Mouse (Mus musculus) bone marrow, adult 2 months (tissue): ENCODE data around the gene Nt5c1b.

ENCODE experiments used
- CTCF ChIP-seq: fragments of 200-500 bp; IDR thresholded peaks from 2 replicates; pipeline ENCODE4 v1.5.1; 2011; ENCODE audit warnings: low read length, control low read depth; ENCODE audit not compliant: control insufficient read depth, insufficient read depth
- POLR2A ChIP-seq: fragments of 200-500 bp; IDR thresholded peaks from 2 replicates; pipeline ENCODE4 v1.6.1; 2011; ENCODE audit warnings: low read depth, mild to moderate bottlenecking, control low read depth, low read length, borderline replicate concordance; ENCODE audit not compliant: control insufficient read depth

DNA sequence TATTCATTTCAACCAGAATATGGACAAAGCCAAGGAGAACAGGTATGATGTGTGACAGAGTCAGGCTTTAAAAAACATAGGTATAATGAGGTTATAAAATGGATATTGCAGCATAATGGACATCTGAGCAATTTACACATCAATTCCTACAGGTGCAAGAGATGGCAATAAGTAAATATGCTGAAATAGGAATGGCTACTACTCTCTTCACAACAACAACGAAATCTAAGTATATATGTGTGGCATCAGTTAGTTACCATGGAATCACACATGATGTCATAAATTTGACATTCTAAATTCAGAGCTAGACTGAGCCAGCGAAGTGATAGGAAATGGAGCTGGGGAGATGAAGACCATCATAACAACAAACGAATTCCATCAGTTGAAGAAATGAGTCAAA lies at the start of gene Nt5c1b:
- TF ChIP-seq CTCF (no peak), POLR2A (no peak)
